Mouse (Mus musculus) cerebral cortex, adult 2 months (tissue): ENCODE results near the gene C1ql4.

Experiments used
- WGBS: fragments of 180-500 bp; shearing (Covaris S2); methylation state at CpG from one replicate; pipeline ENCODE4 v1.1.7; 2018; 5-methylcytosine and 5-hydroxymethylcytosine counted together

C1ql4 gene

DNA sequence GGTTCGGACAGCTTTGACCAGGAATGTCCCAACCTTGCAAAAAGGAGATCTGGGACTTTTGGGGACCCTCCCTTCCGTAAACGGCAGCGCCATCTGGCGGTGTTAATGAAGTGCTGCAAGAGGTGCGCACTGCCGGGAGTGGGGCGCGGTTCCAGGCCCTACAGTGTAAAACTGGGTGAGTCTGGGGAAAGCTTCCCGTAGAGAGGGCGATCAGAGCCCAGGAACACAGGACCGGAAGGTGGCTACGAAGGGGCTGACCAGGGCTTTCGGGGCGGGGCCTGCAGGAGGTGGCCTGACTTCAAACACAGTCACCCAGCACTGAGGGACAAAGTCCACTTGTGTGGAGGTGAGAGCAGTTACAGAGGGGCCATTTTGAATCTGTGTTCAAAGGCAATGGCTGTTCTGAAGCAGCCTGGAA, 11.5 kb upstream of the C1ql4 start:
- WGBS: 5% methylated on average over 15 of the region's 15 CpGs

GRCm38 (mm10) chr15:99098493-99098861, 10.9 kb upstream of the C1ql4 start:
- 5% methylated on average over 9 of the region's 9 CpGs for WGBS

GRCm38 (mm10) chr15:99097840-99098492, 10.3 kb upstream of the C1ql4 start:
- WGBS: 1% methylated on average over 39 of the region's 39 CpGs

GRCm38 (mm10) chr15:99096831-99097500, 9.3 kb upstream of the C1ql4 start:
- WGBS: 1% methylated on average over 58 of the region's 58 CpGs

DNA sequence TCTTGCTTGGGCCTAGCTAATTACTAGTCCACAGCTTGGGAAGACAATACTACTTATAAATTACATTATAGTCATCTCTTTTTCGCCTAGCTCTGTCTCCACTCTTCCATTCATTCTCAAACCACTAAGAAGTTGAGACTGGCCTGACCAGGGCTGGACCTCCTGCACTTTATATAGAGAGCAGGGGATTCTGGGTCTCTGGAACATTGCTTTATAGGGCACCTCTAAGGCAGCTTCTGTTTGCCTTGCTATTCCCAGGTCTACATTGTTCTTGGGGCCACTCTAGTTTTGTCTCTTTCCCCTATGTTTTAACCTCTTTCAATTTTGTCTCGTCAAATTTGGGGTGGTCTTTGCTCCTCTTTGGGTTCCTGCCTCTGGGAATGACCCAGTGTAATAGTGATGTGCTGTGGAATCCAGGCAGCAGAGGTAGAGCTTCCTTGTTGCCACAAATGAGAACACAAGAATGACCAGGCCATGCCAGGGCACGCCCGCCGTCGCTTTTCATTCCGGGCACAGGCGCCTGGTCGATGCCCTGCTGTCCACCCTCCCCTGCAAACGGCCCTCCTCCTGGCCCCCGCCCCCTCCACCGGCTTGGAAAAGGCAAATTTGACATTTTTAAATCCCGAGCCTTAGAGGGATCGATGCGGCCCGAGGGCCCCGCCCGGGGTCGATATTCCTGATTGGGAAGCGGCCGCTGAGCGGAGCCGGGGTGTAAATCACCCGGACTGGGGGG, 8.6 kb upstream of the C1ql4 start:
- WGBS: 29% methylated on average over 24 of the region's 24 CpGs

DNA sequence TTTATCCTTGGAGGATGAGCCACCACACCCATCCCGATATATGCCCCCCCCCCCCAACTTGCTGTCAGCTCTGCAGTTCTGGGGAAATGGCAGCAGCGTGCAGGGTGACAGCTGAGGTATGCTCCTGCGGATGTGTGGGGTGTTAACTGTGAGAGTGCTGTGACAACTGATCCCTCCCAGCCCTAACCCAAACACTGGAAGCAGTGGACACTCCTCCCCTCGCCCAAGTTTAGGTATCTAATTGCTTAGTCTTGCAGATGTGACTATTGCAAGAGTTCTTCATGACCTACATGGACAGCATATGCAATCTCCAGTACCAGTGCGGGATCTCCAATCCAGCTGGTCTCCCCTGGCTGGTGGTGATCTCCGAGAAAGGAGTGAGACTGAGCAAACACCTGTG, 7.7 kb upstream of the C1ql4 start:
- WGBS: 63% methylated on average over 6 of the region's 6 CpGs

GRCm38 (mm10) chr15:99094631-99095270, 7.1 kb upstream of the C1ql4 start:
- WGBS: 15% methylated on average over 27 of the region's 27 CpGs

- WGBS: 8% methylated on average over 56 of the region's 56 CpGs
Observed at GRCm38 (mm10) chr15:99093291-99094258, 6.0 kb upstream of the C1ql4 start.

DNA sequence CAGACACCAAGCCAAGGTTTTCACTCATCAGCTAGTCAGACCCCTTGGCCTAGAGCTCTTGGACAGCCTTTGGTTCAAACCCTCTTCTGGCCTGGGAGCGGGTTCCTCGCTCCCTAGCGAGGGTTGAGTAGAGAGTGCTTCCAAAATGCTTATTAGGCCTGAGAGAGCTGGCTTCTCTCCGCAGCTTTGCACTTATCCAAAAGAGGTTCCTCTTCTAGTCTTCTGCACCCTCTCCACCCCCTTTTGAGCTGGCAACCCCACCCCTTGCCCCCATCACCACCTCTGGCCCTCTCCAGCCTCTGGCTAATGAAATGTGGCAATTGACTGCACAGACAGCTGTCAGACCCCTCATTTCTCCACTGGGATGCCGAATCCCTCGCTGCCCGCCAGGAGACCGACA, 5.3 kb upstream of the C1ql4 start, which contains the start of gene Dnajc22:
Gene Dnajc22, plus strand, starts transcription at position 301 of the 400 bp plus-strand sequence.
- WGBS: 84% methylated on average over 8 of the region's 8 CpGs

DNA sequence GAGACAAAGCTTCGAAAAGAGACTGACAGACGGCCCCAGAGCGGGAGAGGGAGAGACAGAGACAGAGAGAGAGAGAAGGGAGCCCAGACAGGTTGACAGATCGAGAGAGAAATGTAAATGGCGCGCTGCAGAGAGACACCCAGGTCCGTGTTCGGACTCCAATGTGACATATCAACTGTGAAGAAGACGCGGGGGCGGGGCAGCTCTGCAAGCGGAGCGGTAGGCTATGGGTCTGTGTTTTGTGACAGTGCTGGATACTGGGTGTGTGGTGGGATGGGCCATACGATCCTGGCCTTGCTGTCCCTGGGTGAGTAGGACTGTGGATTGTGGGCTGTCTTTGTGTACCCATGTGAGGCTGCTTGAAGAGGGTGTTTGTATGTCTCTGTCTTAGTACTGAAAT, 1.5 kb upstream of the C1ql4 start:
- WGBS: 41% methylated on average over 14 of the region's 14 CpGs

DNA sequence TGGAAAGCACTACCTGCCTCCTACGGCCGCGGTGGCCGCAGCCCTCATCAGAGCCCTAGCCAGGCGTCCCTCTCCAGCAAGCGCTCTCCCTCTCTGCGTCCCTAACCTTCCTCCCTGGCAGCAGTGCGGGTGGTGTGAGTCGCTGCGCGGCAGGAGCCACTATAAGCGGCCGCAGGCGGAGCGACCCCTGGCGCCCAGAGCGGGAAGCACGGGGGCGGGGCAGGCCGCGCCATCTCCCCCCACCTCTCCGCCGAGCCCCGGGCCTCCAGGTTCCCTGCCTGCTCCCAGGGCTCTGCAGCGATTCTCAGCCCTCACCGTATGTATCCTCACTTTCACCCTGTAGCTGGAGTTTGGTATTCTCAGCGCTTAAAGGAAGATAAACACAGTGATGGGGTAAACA, 675 bp upstream of the C1ql4 start:
- WGBS: 1% methylated on average over 27 of the region's 27 CpGs

DNA sequence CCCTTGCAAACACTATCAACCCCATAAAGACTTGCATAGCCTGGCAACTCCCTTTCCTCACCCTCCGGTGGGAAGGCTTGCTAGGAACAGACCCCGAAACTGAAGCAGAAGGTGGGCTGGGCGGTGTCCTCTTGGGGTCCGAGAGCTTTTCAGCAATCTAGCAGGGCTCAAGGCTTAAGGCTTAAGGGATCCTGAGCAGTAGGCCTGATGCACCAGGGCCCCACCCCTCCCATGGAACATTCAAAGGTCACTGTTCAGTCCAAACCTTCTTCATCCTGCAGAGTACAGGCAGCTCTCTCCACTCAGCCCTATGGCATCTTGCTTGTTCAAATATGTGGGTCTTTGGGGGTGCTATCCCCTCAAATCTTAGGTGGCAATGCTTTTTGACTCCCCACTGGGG, 1.6 kb downstream of the C1ql4 start:
- 97% methylated on average over 4 of the region's 4 CpGs for WGBS

- WGBS: 41% methylated on average over 19 of the region's 19 CpGs
Observed at GRCm38 (mm10) chr15:99084618-99085017, 3.0 kb downstream of the C1ql4 start.

- 50% methylated on average over 11 of the region's 11 CpGs for WGBS
Observed at GRCm38 (mm10) chr15:99083867-99084557, 3.6 kb downstream of the C1ql4 start.

DNA sequence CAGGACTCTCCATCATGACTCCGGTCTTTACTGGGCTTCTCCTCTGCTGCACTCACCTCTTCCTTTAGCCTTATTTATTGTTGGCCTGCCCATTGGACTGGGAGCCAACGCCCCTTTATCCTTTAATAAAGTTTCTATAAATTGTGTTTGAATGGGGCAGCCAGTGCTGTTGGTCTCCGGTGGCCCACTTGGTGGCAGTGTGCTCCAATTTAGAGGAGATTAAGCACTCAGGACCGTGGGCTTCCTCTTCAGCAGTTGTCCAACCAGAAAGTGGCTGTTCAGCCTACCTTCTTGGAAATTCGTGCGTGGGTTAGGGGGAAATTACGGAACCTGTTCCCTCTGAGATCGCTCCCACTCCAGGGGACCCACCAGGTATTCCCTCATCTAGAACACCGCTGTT, 4.4 kb downstream of the C1ql4 start:
- 62% methylated on average over 9 of the region's 9 CpGs for WGBS

- 91% methylated on average over 16 of the region's 16 CpGs for WGBS
Observed at GRCm38 (mm10) chr15:99082840-99083239, 4.8 kb downstream of the C1ql4 start.

DNA sequence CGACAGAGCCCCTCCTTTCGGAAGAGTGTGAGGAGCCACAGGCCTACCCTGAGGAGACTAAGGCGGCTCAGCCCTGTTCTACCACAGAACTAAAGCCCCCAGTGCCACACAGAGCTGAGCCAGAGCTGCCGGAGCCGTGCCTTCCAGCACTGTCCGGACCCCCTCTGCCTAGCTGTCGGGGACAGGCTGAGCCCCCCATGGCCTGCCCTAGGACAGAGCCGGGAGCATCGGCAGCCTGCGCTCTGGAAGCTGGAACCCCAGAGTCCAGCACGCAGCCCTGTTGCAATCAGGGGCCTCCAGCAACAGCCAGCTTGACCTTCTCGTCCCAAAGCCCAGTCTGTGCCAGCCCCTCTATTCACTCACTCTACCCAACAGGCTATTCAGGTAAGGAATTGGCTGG, 5.3 kb downstream of the C1ql4 start:
- WGBS: 94% methylated on average over 12 of the region's 12 CpGs

DNA sequence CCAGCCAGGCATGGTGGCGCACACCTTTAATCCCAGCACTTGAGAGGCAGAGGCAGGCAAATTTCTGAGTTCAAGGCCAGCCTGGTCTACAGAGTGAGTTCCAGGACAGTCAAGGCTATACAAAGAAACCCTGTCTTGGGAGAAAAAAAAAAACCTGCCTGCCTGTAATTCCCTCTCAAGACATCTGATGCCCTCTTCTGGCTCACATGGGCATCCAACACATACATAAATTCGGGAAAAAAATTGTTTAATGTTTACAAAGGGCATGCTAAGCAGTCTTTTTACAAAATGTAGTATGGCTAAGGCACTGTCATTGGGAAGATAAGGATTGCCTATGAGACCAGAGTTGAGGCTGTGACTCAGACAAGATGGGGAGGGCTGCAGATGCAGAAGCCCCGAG, 7.8 kb downstream of the C1ql4 start:
- 69% methylated on average over 3 of the region's 3 CpGs for WGBS

DNA sequence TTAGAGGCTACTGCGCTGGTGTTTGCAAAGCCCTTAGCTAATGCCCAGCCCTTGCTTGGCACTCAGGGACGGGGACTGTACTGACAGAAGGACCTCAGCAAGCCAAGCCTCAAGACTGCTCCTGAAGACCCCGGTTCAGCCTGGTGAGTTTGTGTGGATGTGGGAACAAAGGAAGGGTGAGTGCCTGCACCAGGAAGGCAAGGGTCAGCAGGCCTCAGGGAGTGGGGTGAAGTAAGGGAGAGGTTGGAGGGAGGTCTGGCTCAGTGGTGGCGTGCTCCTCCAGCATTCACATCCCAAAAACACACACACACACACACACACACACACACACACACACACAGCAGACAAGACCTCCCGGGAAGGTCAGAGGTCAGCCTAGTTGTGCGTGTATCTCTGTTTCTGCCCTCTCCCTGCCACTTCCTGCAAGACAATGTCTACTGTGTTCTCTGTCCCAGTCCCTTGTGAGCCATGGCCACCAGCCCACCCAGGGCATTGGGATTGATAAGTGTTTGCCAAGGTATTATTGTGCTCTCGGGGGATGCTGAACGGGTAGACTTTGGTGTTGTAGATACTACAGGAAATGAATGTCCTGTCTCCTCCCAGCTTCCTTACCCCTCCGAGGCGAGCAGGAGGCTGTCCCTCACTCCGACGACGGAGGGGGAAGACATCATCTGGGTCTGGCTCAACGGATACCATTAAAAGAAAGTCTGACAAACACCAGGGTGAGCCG, 9.3 kb downstream of the C1ql4 start:
- WGBS: 82% methylated on average over 15 of the region's 15 CpGs

DNA sequence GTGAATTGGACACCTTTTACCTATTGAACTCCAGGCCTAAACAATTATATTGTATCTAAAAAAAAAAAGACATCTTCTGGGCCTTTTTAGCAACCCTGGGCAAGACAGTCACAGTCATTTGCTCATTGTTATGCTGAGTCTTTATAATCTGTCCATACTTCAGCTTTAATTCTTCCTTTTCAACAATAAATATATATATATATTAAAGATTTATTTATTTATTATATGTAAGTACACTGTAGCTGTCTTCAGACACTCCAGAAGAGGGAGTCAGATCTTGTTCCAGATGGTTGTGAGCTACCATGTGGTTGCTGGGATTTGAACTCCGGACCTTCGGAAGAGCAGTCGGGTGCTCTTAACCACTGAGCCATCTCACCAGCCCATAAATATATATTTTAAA, 11.6 kb downstream of the C1ql4 start:
- 92% methylated on average over 3 of the region's 3 CpGs for WGBS
